Mouse (Mus musculus): ENCODE data around the gene Tmem14c. TPM values are rescaled to one million over a fixed set of nuclear protein-coding genes. Genes with fewer than 3 reads are reported as not detected.

Tmem14c gene
- polyA plus RNA-seq, 1 experiment from 2014 or later, result 246 TPM

- H3K4me2 ChIP-seq (ENCODE audit: low read length), result no peak overlapping the region
- no peak overlapping the region for H3K9ac ChIP-seq (ENCODE audit: low read length)
- H3K4me3 ChIP-seq (ENCODE audit: low read depth, low read length), result no peak overlapping the region
- H3K27me3 ChIP-seq (replicated peaks; ENCODE audit: control insufficient read depth, insufficient read depth, low read length), result no peaks in the 10 kb centered on the region
- no peaks in the 10 kb centered on the region for H3K4me1 ChIP-seq (replicated peaks; ENCODE audit: control insufficient read depth, insufficient read depth, low read length)
- ATAC-seq (replicated peaks; ENCODE audit: low FRiP score, low TSS enrichment, low read depth) (no peak), DNase-seq (ENCODE audit: low spot score) (no peak)
- H3K36me3 ChIP-seq (ENCODE audit: control insufficient read depth, insufficient read depth, low read length), result no peaks in the 10 kb centered on the region
- WGBS, result 83% methylated on average over 5 of the region's 5 CpGs
- H3K27ac ChIP-seq (ENCODE audit: low read depth), result no peak overlapping the region
- no peaks in the 10 kb centered on the region for H3K9me3 ChIP-seq (ENCODE audit: control insufficient read depth, low read length)
These were observed 35.9 kb downstream of the Tmem14c start for GRCm38 (mm10) chr13:41051965-41052364.

- Histone ChIP-seq H3K36me3 (ENCODE audit: control insufficient read depth, insufficient read depth, low read length) (no peaks in the 10 kb centered on the region), H3K4me1 (replicated peaks; ENCODE audit: control insufficient read depth, insufficient read depth, low read length) (no peaks in the 10 kb centered on the region), H3K4me3 (ENCODE audit: low read depth, low read length) (no peak overlapping the region), H3K27me3 (replicated peaks; ENCODE audit: control insufficient read depth, insufficient read depth, low read length) (no peaks in the 10 kb centered on the region), H3K27ac (ENCODE audit: low read depth) (no peak overlapping the region), H3K9ac (ENCODE audit: low read length) (no peak overlapping the region), H3K9me3 (ENCODE audit: control insufficient read depth, low read length) (no peaks in the 10 kb centered on the region), H3K4me2 (ENCODE audit: low read length) (no peak overlapping the region)
- WGBS, result 98% methylated on average over 4 of the region's 4 CpGs
- DNase-seq (ENCODE audit: low spot score) (no peak), ATAC-seq (replicated peaks; ENCODE audit: low FRiP score, low TSS enrichment, low read depth) (no peak)
These were observed 51.5 kb downstream of the Tmem14c start for GRCm38 (mm10) chr13:41067618-41068017.

- H3K27ac ChIP-seq (ENCODE audit: low read depth), result no peak overlapping the region
- no peak for DNase-seq (ENCODE audit: low spot score)
- ATAC-seq (replicated peaks; ENCODE audit: low FRiP score, low TSS enrichment, low read depth), result no peak
- no peak overlapping the region for H3K4me2 ChIP-seq (ENCODE audit: low read length)
- H3K4me1 ChIP-seq (replicated peaks; ENCODE audit: control insufficient read depth, insufficient read depth, low read length), result no peaks in the 10 kb centered on the region
- WGBS, result 93% methylated on average over 11 of the region's 11 CpGs
- H3K4me3 ChIP-seq (ENCODE audit: low read depth, low read length), result no peak overlapping the region
- H3K9me3 ChIP-seq (ENCODE audit: control insufficient read depth, low read length), result no peaks in the 10 kb centered on the region
- no peaks in the 10 kb centered on the region for H3K27me3 ChIP-seq (replicated peaks; ENCODE audit: control insufficient read depth, insufficient read depth, low read length)
- no peaks in the 10 kb centered on the region for H3K36me3 ChIP-seq (ENCODE audit: control insufficient read depth, insufficient read depth, low read length)
- no peak overlapping the region for H3K9ac ChIP-seq (ENCODE audit: low read length)
These were observed 55.5 kb downstream of the Tmem14c start for GRCm38 (mm10) chr13:41071617-41072016.

Other genes with a start within 250 kb of the Tmem14c start
- gene Gcnt2, start 156.5 kb upstream of the Tmem14c start, polyA plus RNA-seq (2014; fragmentation: Nextera tagmentation; extraction: Ambion mirVana), result 11.2 and 11.4 TPM in 2 replicates
- 72.2 and 73.7 TPM in 2 replicates for gene Pak1ip1, start 15.3 kb upstream of the Tmem14c start, polyA plus RNA-seq (2014; fragmentation: Nextera tagmentation; extraction: Ambion mirVana)
- 0.26 and 0.39 TPM in 2 replicates for gene Mak, start 63.4 kb downstream of the Tmem14c start, polyA plus RNA-seq (2014; fragmentation: Nextera tagmentation; extraction: Ambion mirVana)
- not detected in 2 replicates for gene Gcm2, start 94.7 kb downstream of the Tmem14c start, polyA plus RNA-seq (2014; fragmentation: Nextera tagmentation; extraction: Ambion mirVana)
- 0.23 and 0.30 TPM in 2 replicates for gene Sycp2l, start 98.0 kb downstream of the Tmem14c start, polyA plus RNA-seq (2014; fragmentation: Nextera tagmentation; extraction: Ambion mirVana)
- 9.3 and 11.0 TPM in 2 replicates for gene Elovl2, start 204.1 kb downstream of the Tmem14c start, polyA plus RNA-seq (2014; fragmentation: Nextera tagmentation; extraction: Ambion mirVana)
- gene Smim13, start 233.6 kb downstream of the Tmem14c start, polyA plus RNA-seq (2014; fragmentation: Nextera tagmentation; extraction: Ambion mirVana), result 13.0 TPM in 2 replicates

All from intestine, embryonic 14.5 days (tissue).